Mouse (Mus musculus) lung, embryonic 14.5 days (tissue): ENCODE measurements around the gene Prss45. TPM values are rescaled to one million over a fixed set of nuclear protein-coding genes. Genes with fewer than 3 reads are reported as not detected.

Experiments used
- ATAC-seq: fragments of 200-750 bp; cut with Nextera tagmentation; 2 replicates; pipeline ENCODE4 v1.8.0; 2017; ENCODE audit warnings: mild to moderate bottlenecking, moderate TSS enrichment, moderate library complexity; ENCODE audit not compliant: insufficient read depth
- DNase-seq: peaks from one replicate; pipeline ENCODE4 v3.0.0-alpha.2; 2015
- H3K27ac ChIP-seq: fragments of 300-500 bp; sonication (generic); 2 replicates; pipeline ENCODE4 v1.5.1; 2014; ENCODE audit warnings: low read depth, mild to moderate bottlenecking, moderate library complexity
- H3K27me3 ChIP-seq: fragments of 300-500 bp; sonication (generic); 2 replicates; pipeline ENCODE4 v1.6.1; 2014; ENCODE audit warnings: low read length, control low read depth; ENCODE audit not compliant: insufficient read depth
- H3K36me3 ChIP-seq: fragments of 300-500 bp; sonication (generic); 2 replicates; pipeline ENCODE4 v1.6.1; 2014; ENCODE audit warnings: control low read depth; ENCODE audit not compliant: insufficient read depth
- H3K4me1 ChIP-seq: fragments of 300-500 bp; sonication (generic); 2 replicates; pipeline ENCODE4 v1.6.1; 2014; ENCODE audit warnings: antibody characterized with exemption, control low read depth; ENCODE audit not compliant: insufficient read depth
- H3K4me2 ChIP-seq: fragments of 300-500 bp; sonication (generic); 2 replicates; pipeline ENCODE4 v1.6.1; 2014; ENCODE audit warnings: mild to moderate bottlenecking
- H3K4me3 ChIP-seq: fragments of 300-500 bp; sonication (generic); 2 replicates; pipeline ENCODE4 v1.5.1; 2014; ENCODE audit warnings: low read depth, low read length
- H3K9ac ChIP-seq: fragments of 300-500 bp; sonication (generic); 2 replicates; pipeline ENCODE4 v1.6.1; 2014
- H3K9me3 ChIP-seq: fragments of 300-500 bp; sonication (generic); 2 replicates; pipeline ENCODE4 v1.6.1; 2016; ENCODE audit warnings: low read depth, low read length, control low read depth
- CTCF ChIP-seq: IDR thresholded peaks from 2 replicates; pipeline ENCODE4 v1.5.1; 2016; ENCODE audit warnings: antibody characterized with exemption, low read depth
- WGBS: fragments of 180-500 bp; shearing (Covaris S2); extraction: QIAGEN DNeasy Blood & Tissue Kit; methylation state at CpG from one replicate; pipeline ENCODE4 v1.1.7; 2014; 5-methylcytosine and 5-hydroxymethylcytosine counted together
- polyA plus RNA-seq: library from polyadenylated mRNA; unstranded; fragments of >200 nt; fragmentation: Nextera tagmentation; extraction: Ambion mirVana; gene quantifications from 2 replicates; pipeline ENCODE4 v1.2.1, GENCODE M21; 2014

Gene Prss45
- polyA plus RNA-seq, 1 experiment from 2014 or later = not detected

GRCm38 (mm10) chr9:110857781-110858472, 23.5 kb downstream of the Prss45 start, which contains the start of gene Prss50:
TSS of gene Prss50 (plus strand) at chr9:110857967.
- peaks cover 14% of the 10 kb centered on the region; the same call in 1 of the 2 replicates for H3K27me3 ChIP-seq
- DNase-seq (peak; percentile 14), ATAC-seq (no peak)
- 9% methylated on average over 46 of the region's 50 CpGs for WGBS
- H3K36me3 ChIP-seq = no peaks in the 10 kb centered on the region
- peak within 1 kb of the TSS; percentile 59 for H3K4me2 ChIP-seq
- peak within 1 kb of the TSS; percentile 25 for H3K4me3 ChIP-seq
- H3K27ac ChIP-seq = no peak within 1 kb of the TSS
- H3K4me1 ChIP-seq = 0 out of 2 replicates have a peak, but pooled peaks cover 3% of the 10 kb centered on the region
- no peaks in the 10 kb centered on the region for H3K9me3 ChIP-seq
- 0 out of 2 replicates have a peak within 1 kb of the TSS, but pooled peaks have one; percentile 9 for H3K9ac ChIP-seq
- peak; percentile 61 for TF ChIP-seq CTCF

GRCm38 (mm10) chr9:110858523-110858922, 24.1 kb downstream of the Prss45 start:
- ATAC-seq = no peak
- no peak overlapping the region for H3K27ac ChIP-seq
- 38% methylated on average over 5 of the region's 5 CpGs for WGBS
- no peak overlapping the region for H3K9ac ChIP-seq
- no peak for DNase-seq
- H3K9me3 ChIP-seq = no peaks in the 10 kb centered on the region
- peaks cover 14% of the 10 kb centered on the region; the same call in 1 of the 2 replicates for H3K27me3 ChIP-seq
- H3K4me1 ChIP-seq = 0 out of 2 replicates have a peak, but pooled peaks cover 3% of the 10 kb centered on the region
- no peak overlapping the region for H3K4me2 ChIP-seq
- H3K36me3 ChIP-seq = no peaks in the 10 kb centered on the region
- no peak overlapping the region for H3K4me3 ChIP-seq
- no peak for TF ChIP-seq CTCF

- H3K27me3 ChIP-seq = peaks cover 14% of the 10 kb centered on the region; the same call in 1 of the 2 replicates
- no peaks in the 10 kb centered on the region for H3K36me3 ChIP-seq
- DNase-seq (no peak), ATAC-seq (no peak)
- H3K4me1 ChIP-seq = 0 out of 2 replicates have a peak, but pooled peaks cover 3% of the 10 kb centered on the region
- no peak overlapping the region for H3K4me2 ChIP-seq
- no peak overlapping the region for H3K27ac ChIP-seq
- no peak for TF ChIP-seq CTCF
- no peak overlapping the region for H3K9ac ChIP-seq
- no peaks in the 10 kb centered on the region for H3K9me3 ChIP-seq
- no peak overlapping the region for H3K4me3 ChIP-seq
- WGBS = 73% methylated on average over 5 of the region's 5 CpGs
These were observed 24.7 kb downstream of the Prss45 start for GRCm38 (mm10) chr9:110858967-110859596.

- Histone ChIP-seq H3K4me1 (0 out of 2 replicates have a peak, but pooled peaks cover 3% of the 10 kb centered on the region), H3K27ac (no peak overlapping the region), H3K4me3 (no peak overlapping the region), H3K36me3 (no peaks in the 10 kb centered on the region), H3K9me3 (no peaks in the 10 kb centered on the region), H3K9ac (no peak overlapping the region), H3K27me3 (peaks cover 15% of the 10 kb centered on the region), H3K4me2 (no peak overlapping the region)
- TF ChIP-seq CTCF = peak; percentile 80
- ATAC-seq (no peak), DNase-seq (peak; percentile 72)
- 18% methylated on average over 7 of the region's 7 CpGs for WGBS
These were observed 36.6 kb downstream of the Prss45 start for GRCm38 (mm10) chr9:110871030-110871429.

- WGBS = 6% methylated on average over 40 of the region's 40 CpGs
- peak; percentile 76 for ATAC-seq
These were observed 39.6 kb downstream of the Prss45 start for GRCm38 (mm10) chr9:110873681-110874659.

GRCm38 (mm10) chr9:110874660-110875191, 40.3 kb downstream of the Prss45 start:
- 9% methylated on average over 3 of the region's 3 CpGs for WGBS
- Histone ChIP-seq H3K4me3 (no peak overlapping the region), H3K9me3 (no peaks in the 10 kb centered on the region), H3K4me1 (0 out of 2 replicates have a peak, but pooled peaks cover 3% of the 10 kb centered on the region), H3K36me3 (no peaks in the 10 kb centered on the region), H3K27ac (no peak overlapping the region), H3K9ac (no peak overlapping the region), H3K27me3 (peaks cover 15% of the 10 kb centered on the region), H3K4me2 (no peak overlapping the region)
- no peak for DNase-seq
- ATAC-seq = peak; percentile 29; the same call in 1 of the 2 replicates
- TF ChIP-seq CTCF = no peak

More at GRCm38 (mm10) chr9:110873681-110874659, 39.6 kb downstream of the Prss45 start:
- H3K9ac ChIP-seq = no peak overlapping the region
- no peak overlapping the region for H3K27ac ChIP-seq
- H3K36me3 ChIP-seq = no peaks in the 10 kb centered on the region
- DNase-seq = peak; percentile 82
- 0 out of 2 replicates have a peak, but pooled peaks cover 3% of the 10 kb centered on the region for H3K4me1 ChIP-seq
- 0 out of 2 replicates have a peak, but pooled peaks have one; percentile 14 for TF ChIP-seq CTCF
- H3K27me3 ChIP-seq = peaks cover 15% of the 10 kb centered on the region
- H3K9me3 ChIP-seq = no peaks in the 10 kb centered on the region
- H3K4me3 ChIP-seq = peak overlapping the region; percentile 25; the same call in 1 of the 2 replicates
- H3K4me2 ChIP-seq = peak overlapping the region; percentile 52
